Mouse (Mus musculus) brain, embryonic 18.5 days (tissue): ENCODE results near the gene Vipas39.
"Not testable (repeated sequence)": the region's sequence is repeated elsewhere in the genome, so short reads cannot be mapped to it uniquely, and the experiment has no call there.

ENCODE experiments used
- DNase-seq: peaks from one replicate; pipeline ENCODE4 v3.0.0-alpha.2; 2012; ENCODE audit warnings: low read depth, low spot score

Vipas39 gene

GRCm38 (mm10) chr12:87266108-87266826, at the start of gene Vipas39, which contains the start of gene Ahsa1:
Gene Vipas39 (minus strand): TSS chr12:87266256.
Gene Ahsa1 (plus strand): TSS chr12:87266479.
- DNase-seq = peak; percentile 96

- no peak for DNase-seq
These were observed 47.0 kb upstream of the Vipas39 start for GRCm38 (mm10) chr12:87313098-87313497.

- not testable (repeated sequence) for DNase-seq
These were observed 40.5 kb upstream of the Vipas39 start for GRCm38 (mm10) chr12:87306584-87306844.

GRCm38 (mm10) chr12:87305767-87306583, 39.9 kb upstream of the Vipas39 start:
- DNase-seq = no peak

GRCm38 (mm10) chr12:87301189-87301588, 35.1 kb upstream of the Vipas39 start:
- DNase-seq = no peak

- DNase-seq = no peak
These were observed 34.3 kb upstream of the Vipas39 start for GRCm38 (mm10) chr12:87300441-87300690.

GRCm38 (mm10) chr12:87299657-87300440, 33.8 kb upstream of the Vipas39 start, which contains the start of gene Ism2:
Gene Ism2 (minus strand): TSS chr12:87299705.
- DNase-seq = no peak

GRCm38 (mm10) chr12:87299037-87299656, 33.1 kb upstream of the Vipas39 start:
- DNase-seq = no peak

- no peak for DNase-seq
These were observed 27.9 kb upstream of the Vipas39 start for GRCm38 (mm10) chr12:87293934-87294333.

- DNase-seq = no peak
These were observed 23.0 kb upstream of the Vipas39 start for GRCm38 (mm10) chr12:87289100-87289499.

- DNase-seq = no peak
These were observed 18.7 kb upstream of the Vipas39 start for GRCm38 (mm10) chr12:87284726-87285125.

GRCm38 (mm10) chr12:87284268-87284667, 18.2 kb upstream of the Vipas39 start:
- no peak for DNase-seq

- no peak for DNase-seq
These were observed 17.6 kb upstream of the Vipas39 start for GRCm38 (mm10) chr12:87283706-87284105.

GRCm38 (mm10) chr12:87282743-87283142, 16.7 kb upstream of the Vipas39 start:
- DNase-seq = no peak

GRCm38 (mm10) chr12:87281766-87282165, 15.7 kb upstream of the Vipas39 start:
- no peak for DNase-seq

- no peak for DNase-seq
These were observed 13.8 kb upstream of the Vipas39 start for GRCm38 (mm10) chr12:87279879-87280278.

- DNase-seq = no peak
These were observed 13.3 kb upstream of the Vipas39 start for GRCm38 (mm10) chr12:87279350-87279749.

GRCm38 (mm10) chr12:87278118-87278730, 12.2 kb upstream of the Vipas39 start:
- DNase-seq = no peak

- not testable (repeated sequence) for DNase-seq
These were observed 11.2 kb upstream of the Vipas39 start for GRCm38 (mm10) chr12:87277251-87277650.

GRCm38 (mm10) chr12:87274853-87275831, 9.1 kb upstream of the Vipas39 start:
- DNase-seq = no peak
